Mouse (Mus musculus) forebrain, postnatal 0 days (tissue): Measurements from ENCODE around the gene Wsb2. TPM values are rescaled to one million over a fixed set of nuclear protein-coding genes. Genes with fewer than 3 reads are reported as not detected.
"Not testable (repeated sequence)": the region's sequence is repeated elsewhere in the genome, so short reads cannot be mapped to it uniquely, and the experiment has no call there.

Source experiments
- ATAC-seq: fragments of 200-750 bp; cut with Nextera tagmentation; 2 replicates; pipeline ENCODE4 v1.8.0; 2017; ENCODE audit warnings: mild to moderate bottlenecking, moderate library complexity
- DNase-seq: peaks from one replicate; pipeline ENCODE4 v3.0.0-alpha.2; 2015
- H3K27ac ChIP-seq: fragments of 300-500 bp; sonication (generic); 2 replicates; pipeline ENCODE4 v1.5.1; 2014; ENCODE audit warnings: low read depth, mild to moderate bottlenecking, antibody characterized with exemption, low read length, moderate library complexity, mixed read lengths
- H3K27me3 ChIP-seq: fragments of 300-500 bp; sonication (generic); 2 replicates; pipeline ENCODE4 v1.6.1; 2014; ENCODE audit warnings: mild to moderate bottlenecking, low read length, mixed read lengths; ENCODE audit not compliant: insufficient read depth
- H3K36me3 ChIP-seq: fragments of 300-500 bp; sonication (generic); 2 replicates; pipeline ENCODE4 v1.6.1; 2014; ENCODE audit warnings: mild to moderate bottlenecking, moderate library complexity; ENCODE audit not compliant: insufficient read depth
- H3K4me1 ChIP-seq: fragments of 300-500 bp; sonication (generic); 2 replicates; pipeline ENCODE4 v1.6.1; 2014; ENCODE audit warnings: antibody characterized with exemption; ENCODE audit not compliant: insufficient read depth
- H3K4me2 ChIP-seq: fragments of 300-500 bp; sonication (generic); 2 replicates; pipeline ENCODE4 v1.6.1; 2014; ENCODE audit warnings: low read depth, mild to moderate bottlenecking, moderate library complexity
- H3K4me3 ChIP-seq: fragments of 300-500 bp; sonication (generic); 2 replicates; pipeline ENCODE4 v1.5.1; 2014; ENCODE audit warnings: low read depth, low read length, mixed read lengths
- H3K9ac ChIP-seq: fragments of 300-500 bp; sonication (generic); 2 replicates; pipeline ENCODE4 v1.6.1; 2014; ENCODE audit warnings: mild to moderate bottlenecking
- H3K9me3 ChIP-seq: fragments of 300-500 bp; sonication (generic); 2 replicates; pipeline ENCODE4 v1.6.1; 2016; ENCODE audit warnings: low read length
- CTCF ChIP-seq: sonication (generic); IDR thresholded peaks from 2 replicates; pipeline ENCODE4 v1.5.1; 2016; ENCODE audit warnings: antibody characterized with exemption, control low read depth, low read depth
- WGBS: fragments of 180-500 bp; shearing (Covaris S2); extraction: QIAGEN DNeasy Blood & Tissue Kit; methylation state at CpG from one replicate; pipeline ENCODE4 v1.1.7; 2014; 5-methylcytosine and 5-hydroxymethylcytosine counted together
- polyA plus RNA-seq: library from polyadenylated mRNA; unstranded; fragments of >200 nt; fragmentation: Nextera tagmentation; extraction: Ambion mirVana; gene quantifications from 2 replicates; pipeline ENCODE4 v1.2.1, GENCODE M21; 2015
- total RNA-seq: library from RNA; depleted of rRNA; stranded (reverse); fragments of >200 nt; gene quantifications from 2 replicates; pipeline ENCODE4 v1.2.3, GENCODE M21; 2014

The Wsb2 gene
- total and polyA plus RNA-seq, 2 experiments from 2014 or later = 318 to 327 TPM

DNA sequence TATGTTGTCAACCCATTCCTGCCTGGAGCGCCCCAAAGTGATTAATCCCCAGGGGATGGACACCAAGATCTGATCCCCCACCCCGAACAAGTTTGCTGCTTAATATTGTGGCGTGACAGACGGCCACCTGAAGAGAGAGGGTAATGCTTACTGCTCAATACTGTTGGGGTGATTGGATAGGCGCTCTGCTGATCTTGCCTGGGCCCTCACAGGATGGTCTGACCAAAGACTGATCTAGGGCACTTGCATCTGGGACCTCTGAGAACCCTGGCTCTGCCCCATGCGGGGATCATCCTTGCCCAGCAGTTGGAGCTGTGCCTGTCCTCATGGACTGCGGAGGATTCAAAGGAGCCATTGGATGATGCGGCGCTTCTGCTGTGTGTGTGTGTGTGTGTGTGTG, 33.4 kb upstream of the Wsb2 start:
- Histone ChIP-seq H3K27ac (no peak overlapping the region), H3K4me3 (no peak overlapping the region), H3K9ac (no peak overlapping the region), H3K27me3 (peaks cover 7% of the 10 kb centered on the region; the same call in 1 of the 2 replicates), H3K9me3 (no peaks in the 10 kb centered on the region), H3K36me3 (no peaks in the 10 kb centered on the region), H3K4me1 (no peaks in the 10 kb centered on the region), H3K4me2 (no peak overlapping the region)
- ATAC-seq (no peak), DNase-seq (no peak)
- no peak for TF ChIP-seq CTCF
- 86% methylated on average over 9 of the region's 9 CpGs for WGBS

DNA sequence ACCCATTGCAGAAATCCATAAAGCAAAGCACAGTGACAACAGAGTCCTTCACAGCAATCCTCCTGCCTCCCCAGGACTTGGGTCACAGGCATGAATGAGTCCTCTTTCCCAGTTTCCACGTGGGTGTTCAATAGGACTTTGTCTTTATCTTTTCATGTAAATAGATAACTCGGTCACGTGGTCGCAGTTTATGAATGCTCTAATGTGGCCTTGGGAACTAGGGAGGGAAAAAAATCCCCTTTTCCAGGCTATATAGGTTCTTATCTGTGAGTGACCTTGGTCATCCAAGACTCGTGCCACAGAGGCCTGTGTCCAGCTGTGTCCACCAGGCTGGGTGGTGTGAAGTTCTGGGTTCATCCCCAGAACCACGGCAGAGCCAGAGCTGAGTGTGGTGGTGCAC, 30.7 kb upstream of the Wsb2 start:
- ATAC-seq (no peak), DNase-seq (no peak)
- no peaks in the 10 kb centered on the region for H3K27me3 ChIP-seq
- WGBS = 68% methylated on average over 6 of the region's 6 CpGs
- no peaks in the 10 kb centered on the region for H3K9me3 ChIP-seq
- TF ChIP-seq CTCF = no peak
- no peak overlapping the region for H3K4me2 ChIP-seq
- H3K4me3 ChIP-seq = no peak overlapping the region
- no peak overlapping the region for H3K9ac ChIP-seq
- no peaks in the 10 kb centered on the region for H3K4me1 ChIP-seq
- no peak overlapping the region for H3K27ac ChIP-seq
- H3K36me3 ChIP-seq = no peaks in the 10 kb centered on the region

DNA sequence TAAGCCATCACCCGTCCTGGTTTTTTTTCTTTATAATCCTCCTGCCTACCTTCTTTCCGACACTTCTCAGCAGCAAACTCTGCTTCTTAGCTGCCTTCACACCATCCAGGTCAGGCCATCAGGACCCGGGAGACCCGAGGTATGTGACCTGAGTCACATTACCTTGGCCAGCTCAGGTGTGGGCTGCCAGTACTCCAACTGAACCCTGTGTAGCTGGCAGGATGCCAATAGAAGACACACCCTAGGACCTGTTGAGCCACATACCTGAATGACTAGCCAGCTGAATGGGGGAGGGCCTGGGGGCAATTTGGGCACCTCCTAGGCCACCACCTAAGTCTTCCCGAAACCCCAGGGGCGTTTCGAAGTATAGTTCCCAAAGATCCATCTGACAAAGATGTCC, 26.6 kb upstream of the Wsb2 start:
- no peaks in the 10 kb centered on the region for H3K36me3 ChIP-seq
- no peak overlapping the region for H3K4me2 ChIP-seq
- H3K9me3 ChIP-seq = no peaks in the 10 kb centered on the region
- DNase-seq (no peak), ATAC-seq (no peak)
- 90% methylated on average over 7 of the region's 7 CpGs for WGBS
- H3K27ac ChIP-seq = no peak overlapping the region
- TF ChIP-seq CTCF = no peak
- H3K27me3 ChIP-seq = no peaks in the 10 kb centered on the region
- no peaks in the 10 kb centered on the region for H3K4me1 ChIP-seq
- no peak overlapping the region for H3K4me3 ChIP-seq
- H3K9ac ChIP-seq = no peak overlapping the region

- Histone ChIP-seq H3K27ac (no peak overlapping the region), H3K4me1 (no peaks in the 10 kb centered on the region), H3K4me2 (no peak overlapping the region), H3K9me3 (no peaks in the 10 kb centered on the region), H3K27me3 (no peaks in the 10 kb centered on the region), H3K4me3 (no peak overlapping the region), H3K36me3 (no peaks in the 10 kb centered on the region), H3K9ac (no peak overlapping the region)
- WGBS = 91% methylated on average over 10 of the region's 10 CpGs
- DNase-seq (no peak), ATAC-seq (no peak)
- no peak for TF ChIP-seq CTCF
Measured at GRCm38 (mm10) chr5:117337999-117338398, 19.1 kb upstream of the Wsb2 start.

- ATAC-seq = no peak
- Histone ChIP-seq H3K4me1 (no peaks in the 10 kb centered on the region), H3K27me3 (no peaks in the 10 kb centered on the region), H3K4me3 (no peak overlapping the region), H3K27ac (no peak overlapping the region), H3K9me3 (no peaks in the 10 kb centered on the region), H3K36me3 (no peaks in the 10 kb centered on the region), H3K4me2 (no peak overlapping the region), H3K9ac (no peak overlapping the region)
- WGBS = 82% methylated on average over 8 of the region's 8 CpGs
- no peak for TF ChIP-seq CTCF
- DNase-seq = no peak
Measured at GRCm38 (mm10) chr5:117338503-117338902, 18.6 kb upstream of the Wsb2 start.

GRCm38 (mm10) chr5:117340081-117340480, 17.0 kb upstream of the Wsb2 start:
- Histone ChIP-seq H3K27ac (no peak overlapping the region), H3K36me3 (no peaks in the 10 kb centered on the region), H3K4me3 (no peak overlapping the region), H3K9me3 (no peaks in the 10 kb centered on the region), H3K4me1 (no peaks in the 10 kb centered on the region), H3K27me3 (no peaks in the 10 kb centered on the region), H3K9ac (no peak overlapping the region), H3K4me2 (no peak overlapping the region)
- ATAC-seq (no peak), DNase-seq (no peak)
- no peak for TF ChIP-seq CTCF
- WGBS = 85% methylated on average over 6 of the region's 6 CpGs

- H3K4me1 ChIP-seq = no peaks in the 10 kb centered on the region
Measured at GRCm38 (mm10) chr5:117341896-117342295, 15.2 kb upstream of the Wsb2 start.

GRCm38 (mm10) chr5:117344496-117344895, 12.6 kb upstream of the Wsb2 start:
- H3K9ac ChIP-seq, H3K36me3 ChIP-seq, H3K9me3 ChIP-seq, H3K4me1 ChIP-seq, DNase-seq, H3K27me3 ChIP-seq, H3K4me2 ChIP-seq, H3K27ac ChIP-seq, H3K4me3 ChIP-seq, ATAC-seq: not testable (repeated sequence)
- TF ChIP-seq CTCF = peak; percentile 4; the same call in 1 of the 2 replicates
- 86% methylated on average over 5 of the region's 5 CpGs for WGBS

More at GRCm38 (mm10) chr5:117341896-117342295, 15.2 kb upstream of the Wsb2 start:
- H3K36me3 ChIP-seq = no peaks in the 10 kb centered on the region
- DNase-seq = no peak
- H3K27ac ChIP-seq = no peak overlapping the region
- no peak for ATAC-seq
- TF ChIP-seq CTCF = no peak
- H3K4me2 ChIP-seq = no peak overlapping the region
- no peaks in the 10 kb centered on the region for H3K27me3 ChIP-seq
- H3K4me3 ChIP-seq = no peak overlapping the region
- WGBS = 88% methylated on average over 6 of the region's 6 CpGs
- no peak overlapping the region for H3K9ac ChIP-seq
- H3K9me3 ChIP-seq = no peaks in the 10 kb centered on the region
